Mouse (Mus musculus): ENCODE data around the gene Cntrl. TPM values are rescaled to one million over a fixed set of nuclear protein-coding genes. Genes with fewer than 3 reads are reported as not detected.

The Cntrl gene
- polyA plus RNA-seq, 2 experiments: 8.0 to 12.0 TPM

DNA sequence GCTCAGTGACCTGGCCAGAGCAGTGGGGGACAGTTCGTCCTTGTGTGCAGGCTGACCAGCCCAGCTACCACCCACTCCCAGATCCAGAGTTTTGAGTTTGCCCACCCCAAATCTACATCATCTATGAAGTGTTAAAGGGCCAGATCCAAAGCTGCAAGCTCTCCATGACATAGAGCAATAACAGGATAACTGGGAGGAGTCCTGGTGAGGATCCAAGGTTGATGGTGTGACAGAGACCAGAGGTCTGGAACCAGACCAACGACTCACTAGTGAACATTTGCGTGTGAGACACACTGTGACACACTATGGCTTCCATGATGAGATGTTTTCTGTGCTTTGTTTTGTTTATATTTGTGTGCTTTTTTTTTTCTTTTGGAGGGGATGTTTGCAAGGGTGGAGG, 98.8 kb downstream of the Cntrl start:
- no peak overlapping the region for H3K9ac ChIP-seq (replicated peaks)
- no peaks in the 10 kb centered on the region for H3K27me3 ChIP-seq (ENCODE audit: control insufficient read depth, insufficient read depth, low read length)
- 63% methylated on average over 3 of the region's 3 CpGs for WGBS (ENCODE audit: insufficient replicate concordance)
- no peak for TF ChIP-seq EP300 (IDR thresholded peaks at IDR 0.05; ENCODE audit: low read depth)
- TF ChIP-seq CTCF (IDR thresholded peaks at IDR 0.05; ENCODE audit: low read depth): no peak
- no peak overlapping the region for H3K4me3 ChIP-seq (ENCODE audit: insufficient read depth in 1 of 2, low read depth in 2 of 2, low read length in 2 of 2)
- ATAC-seq (ENCODE audit: insufficient read depth) (no peak), DNase-seq (ENCODE audit: low read depth in 3 of 3, low spot score in 3 of 3) (no peak)
- peaks cover 0 to 2% of the 10 kb centered on the region in 2 experiments; a peak in 2 of 4 replicates for H3K4me1 ChIP-seq (replicated peaks; ENCODE audit: control insufficient read depth in 2 of 2, insufficient read depth in 2 of 2, low read length in 1 of 2)
- H3K9me3 ChIP-seq (ENCODE audit: control insufficient read depth, low read length): no peaks in the 10 kb centered on the region
- no peak overlapping the region for H3K4me2 ChIP-seq (ENCODE audit: low read depth)
- H3K36me3 ChIP-seq (replicated peaks; ENCODE audit: control insufficient read depth, insufficient read depth, low read depth): no peaks in the 10 kb centered on the region
- H3K27ac ChIP-seq: no peak overlapping the region

DNA sequence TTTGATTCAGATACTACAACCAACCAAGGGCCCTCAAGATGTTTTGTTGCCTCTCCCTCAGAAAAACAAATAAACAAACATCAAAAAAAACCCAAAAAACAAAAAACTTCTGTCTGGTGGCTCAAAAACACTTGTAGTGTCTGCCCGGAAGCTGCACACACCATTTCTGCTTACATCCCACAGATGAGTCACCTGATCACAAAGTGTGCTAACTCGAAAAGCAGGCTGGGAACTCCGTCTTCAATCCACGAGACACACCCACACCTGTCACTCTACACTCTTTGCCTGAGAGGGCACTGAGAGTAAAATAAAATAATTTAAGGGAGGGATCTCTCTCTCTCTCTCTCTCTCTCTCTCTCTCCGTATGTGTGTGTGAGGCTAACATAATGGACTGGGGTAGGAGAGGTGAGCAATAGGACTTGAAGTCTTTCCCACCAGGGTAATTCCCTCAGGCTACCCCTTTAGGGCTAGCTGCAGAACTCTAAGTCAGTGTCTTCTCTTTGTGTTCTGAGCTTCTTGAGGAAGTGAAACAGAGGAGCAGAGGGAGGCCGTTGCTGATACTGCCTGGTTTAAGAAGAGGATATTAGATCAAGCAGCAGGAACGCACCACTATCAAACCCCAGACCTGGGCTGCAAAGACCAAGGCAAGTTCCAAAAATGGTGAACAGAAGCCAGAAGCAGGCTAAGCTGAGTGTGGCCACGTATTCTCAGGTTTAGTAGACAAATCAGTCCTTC, 99.8 kb downstream of the Cntrl start:
- WGBS (ENCODE audit: insufficient replicate concordance): 39% methylated on average over 8 of the region's 8 CpGs
- H3K4me3 ChIP-seq (ENCODE audit: insufficient read depth in 1 of 2, low read depth in 2 of 2, low read length in 2 of 2): no peak overlapping the region
- ATAC-seq (ENCODE audit: insufficient read depth) (no peak), DNase-seq (ENCODE audit: low read depth in 3 of 3, low spot score in 3 of 3) (no peak)
- no peak overlapping the region for H3K4me2 ChIP-seq (ENCODE audit: low read depth)
- H3K27ac ChIP-seq: no peak overlapping the region
- H3K36me3 ChIP-seq (replicated peaks; ENCODE audit: control insufficient read depth, insufficient read depth, low read depth): no peaks in the 10 kb centered on the region
- TF ChIP-seq CTCF (IDR thresholded peaks at IDR 0.05; ENCODE audit: low read depth) (no peak), EP300 (IDR thresholded peaks at IDR 0.05; ENCODE audit: low read depth) (no peak)
- H3K27me3 ChIP-seq (ENCODE audit: control insufficient read depth, insufficient read depth, low read length): no peaks in the 10 kb centered on the region
- no peak overlapping the region for H3K9ac ChIP-seq (replicated peaks)
- H3K9me3 ChIP-seq (ENCODE audit: control insufficient read depth, low read length): no peaks in the 10 kb centered on the region
- peaks cover 7 to 12% of the 10 kb centered on the region in 2 experiments for H3K4me1 ChIP-seq (replicated peaks; ENCODE audit: control insufficient read depth in 2 of 2, insufficient read depth in 2 of 2, low read length in 1 of 2)

- Histone ChIP-seq H3K9me3 (ENCODE audit: control insufficient read depth, low read length) (no peaks in the 10 kb centered on the region), H3K4me1 (replicated peaks; ENCODE audit: control insufficient read depth in 2 of 2, insufficient read depth in 2 of 2, low read length in 1 of 2) (peaks cover 7 to 14% of the 10 kb centered on the region in 2 experiments), H3K27ac (no peak overlapping the region), H3K36me3 (replicated peaks; ENCODE audit: control insufficient read depth, insufficient read depth, low read depth) (no peaks in the 10 kb centered on the region), H3K27me3 (ENCODE audit: control insufficient read depth, insufficient read depth, low read length) (no peaks in the 10 kb centered on the region), H3K4me3 (ENCODE audit: insufficient read depth in 1 of 2, low read depth in 2 of 2, low read length in 2 of 2) (no peak overlapping the region), H3K9ac (replicated peaks) (no peak overlapping the region), H3K4me2 (ENCODE audit: low read depth) (no peak overlapping the region)
- 58% methylated on average over 3 of the region's 3 CpGs for whole genome bisulfite sequencing (ENCODE audit: insufficient replicate concordance)
- ATAC-seq (ENCODE audit: insufficient read depth) (no peak), DNase-seq (ENCODE audit: low read depth in 3 of 3, low spot score in 3 of 3) (no peak)
- no peak for TF ChIP-seq EP300 (IDR thresholded peaks at IDR 0.05; ENCODE audit: low read depth)
- no peak for TF ChIP-seq CTCF (IDR thresholded peaks at IDR 0.05; ENCODE audit: low read depth)
Observed at GRCm38 (mm10) chr2:35211681-35212080, 102.4 kb downstream of the Cntrl start.

DNA sequence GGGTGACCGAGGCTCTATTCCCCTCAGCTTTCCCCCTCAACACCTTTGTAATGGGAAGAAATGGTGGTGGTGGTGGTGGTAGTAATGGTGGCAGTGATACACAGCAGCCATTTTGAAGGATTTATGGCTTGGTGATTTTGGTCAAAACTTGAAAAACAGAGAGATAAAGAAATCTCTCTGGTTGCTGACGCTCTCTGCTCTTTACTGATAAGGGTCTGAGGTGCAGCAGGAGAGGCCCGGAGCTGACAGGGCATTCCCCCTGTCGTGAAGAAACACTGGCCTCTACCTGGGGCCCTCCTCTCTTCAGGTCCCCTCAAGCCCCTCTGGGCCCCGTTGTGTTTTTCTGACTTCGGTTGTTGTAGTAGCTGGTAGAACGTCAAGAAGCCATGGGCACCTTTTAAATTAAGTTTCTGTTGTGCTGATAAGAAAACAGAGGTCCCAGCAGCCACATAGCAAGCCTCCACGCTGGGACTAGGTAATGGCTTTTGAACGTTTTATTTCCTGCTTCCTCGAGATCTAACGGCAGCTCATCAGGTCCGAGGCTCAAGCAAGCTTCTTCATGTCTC, 104.1 kb downstream of the Cntrl start:
- TF ChIP-seq CTCF (IDR thresholded peaks at IDR 0.05; ENCODE audit: low read depth) (no peak), EP300 (IDR thresholded peaks at IDR 0.05; ENCODE audit: low read depth) (peak; percentile 53; the same call in 1 of the 2 replicates)
- Histone ChIP-seq H3K36me3 (replicated peaks; ENCODE audit: control insufficient read depth, insufficient read depth, low read depth) (no peaks in the 10 kb centered on the region), H3K4me1 (replicated peaks; ENCODE audit: control insufficient read depth in 2 of 2, insufficient read depth in 2 of 2, low read length in 1 of 2) (peaks cover 7 to 14% of the 10 kb centered on the region in 2 experiments), H3K4me3 (ENCODE audit: insufficient read depth in 1 of 2, low read depth in 2 of 2, low read length in 2 of 2) (no peak overlapping the region), H3K27ac (no peak overlapping the region), H3K4me2 (ENCODE audit: low read depth) (peak overlapping the region; percentile 8; the same call in 1 of the 2 replicates), H3K27me3 (ENCODE audit: control insufficient read depth, insufficient read depth, low read length) (no peaks in the 10 kb centered on the region), H3K9ac (replicated peaks) (no peak overlapping the region), H3K9me3 (ENCODE audit: control insufficient read depth, low read length) (no peaks in the 10 kb centered on the region)
- ATAC-seq (ENCODE audit: insufficient read depth) (peak; percentile 52; the same call in 1 of the 2 replicates), DNase-seq (ENCODE audit: low read depth in 3 of 3, low spot score in 3 of 3) (peak in 1 of 3 experiments; percentile 20)
- 13% methylated on average over 12 of the region's 12 CpGs for WGBS (ENCODE audit: insufficient replicate concordance)

- Histone ChIP-seq H3K27ac (no peak overlapping the region), H3K4me1 (replicated peaks; ENCODE audit: control insufficient read depth in 2 of 2, insufficient read depth in 2 of 2, low read length in 1 of 2) (peaks cover 7 to 14% of the 10 kb centered on the region in 2 experiments), H3K4me2 (ENCODE audit: low read depth) (no peak overlapping the region), H3K36me3 (replicated peaks; ENCODE audit: control insufficient read depth, insufficient read depth, low read depth) (no peaks in the 10 kb centered on the region), H3K9me3 (ENCODE audit: control insufficient read depth, low read length) (no peaks in the 10 kb centered on the region), H3K4me3 (ENCODE audit: insufficient read depth in 1 of 2, low read depth in 2 of 2, low read length in 2 of 2) (no peak overlapping the region), H3K27me3 (ENCODE audit: control insufficient read depth, insufficient read depth, low read length) (no peaks in the 10 kb centered on the region), H3K9ac (replicated peaks) (no peak overlapping the region)
- TF ChIP-seq EP300 (IDR thresholded peaks at IDR 0.05; ENCODE audit: low read depth) (no peak), CTCF (IDR thresholded peaks at IDR 0.05; ENCODE audit: low read depth) (peak; percentile 94)
- DNase-seq (ENCODE audit: low read depth in 3 of 3, low spot score in 3 of 3) (peak in 1 of 3 experiments; percentile 43), ATAC-seq (ENCODE audit: insufficient read depth) (peak; percentile 33; the same call in 1 of the 2 replicates)
- 11% methylated on average over 12 of the region's 12 CpGs for WGBS (ENCODE audit: insufficient replicate concordance)
Observed at GRCm38 (mm10) chr2:35214881-35215358, 105.6 kb downstream of the Cntrl start.
